Mouse (Mus musculus) ES-E14 (cell line): Measurements from ENCODE around the gene Eral1.

Experiments used
- CHD2 ChIP-seq: IDR thresholded peaks from 2 replicates; pipeline ENCODE4 v1.6.1; 2014; ENCODE audit warnings: mild to moderate bottlenecking, low read depth, low read length, inconsistent platforms
- HCFC1 ChIP-seq: IDR thresholded peaks from 2 replicates; pipeline ENCODE4 v1.6.1; 2012; ENCODE audit warnings: low read length, inconsistent platforms, borderline replicate concordance; ENCODE audit not compliant: insufficient read depth
- MAFK ChIP-seq: IDR thresholded peaks from 2 replicates; pipeline ENCODE4 v1.6.1; 2014; ENCODE audit warnings: mild to moderate bottlenecking, low read depth, low read length, inconsistent platforms; ENCODE audit not compliant: insufficient read depth
- ZC3H11A ChIP-seq: IDR thresholded peaks from 2 replicates; pipeline ENCODE4 v1.6.1; 2012; ENCODE audit warnings: low read depth, mild to moderate bottlenecking, inconsistent platforms, low read length, borderline replicate concordance
- ZNF384 ChIP-seq: IDR thresholded peaks from 2 replicates; pipeline ENCODE4 v1.6.1; 2012; ENCODE audit warnings: low read depth, low read length, inconsistent platforms

DNA sequence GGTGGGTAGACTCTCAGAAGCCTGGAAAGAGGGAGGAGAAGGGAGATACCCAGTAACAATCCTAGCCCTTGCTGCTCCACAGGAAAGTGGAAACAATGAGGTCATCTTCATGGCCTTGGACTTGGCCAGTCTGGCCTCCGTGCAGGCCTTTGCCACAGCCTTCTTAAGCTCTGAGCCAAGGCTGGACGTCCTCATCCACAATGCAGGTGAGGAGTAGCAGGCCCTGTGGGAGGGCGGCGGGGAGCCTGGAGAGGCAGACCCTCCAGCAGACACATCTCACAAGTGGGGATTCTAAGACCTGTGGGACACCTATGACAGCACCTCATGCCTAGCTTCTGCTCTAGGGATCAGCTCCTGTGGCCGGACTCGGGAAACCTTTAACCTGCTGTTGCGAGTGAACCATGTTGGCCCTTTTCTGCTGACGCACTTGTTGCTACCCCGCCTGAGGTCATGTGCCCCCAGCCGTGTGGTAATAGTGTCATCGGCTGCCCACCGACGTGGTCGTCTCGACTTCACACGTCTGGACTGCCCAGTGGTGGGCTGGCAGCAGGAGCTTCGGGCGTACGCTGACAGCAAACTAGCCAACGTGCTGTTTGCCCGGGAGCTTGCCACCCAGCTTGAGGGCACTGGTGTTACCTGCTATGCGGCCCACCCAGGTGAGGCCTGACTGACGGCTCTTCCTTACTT is 46.1 kb downstream of the Eral1 start:
- TF ChIP-seq CHD2: no peak
- TF ChIP-seq ZC3H11A: no peak
- no peak for TF ChIP-seq ZNF384
- TF ChIP-seq HCFC1: no peak
- no peak for TF ChIP-seq MAFK
